Mouse (Mus musculus) heart, adult 2 months (tissue): ENCODE data around the gene Mkrn2os.

Source experiments
- CTCF ChIP-seq: fragments of 200-600 bp; IDR thresholded peaks from 2 replicates; pipeline ENCODE4 v1.8.1; 2022; ENCODE audit warnings: antibody characterized with exemption, mild to moderate bottlenecking, moderate library complexity
- EP300 ChIP-seq: fragments of 200-500 bp; IDR thresholded peaks from 2 replicates; pipeline ENCODE4 v1.6.1; 2011; ENCODE audit warnings: low read depth, low read length, control low read depth; ENCODE audit not compliant: insufficient read depth
- POLR2A ChIP-seq: fragments of 200-500 bp; IDR thresholded peaks from 2 replicates; pipeline ENCODE4 v1.6.1; 2011; ENCODE audit warnings: mild to moderate bottlenecking, low read depth, low read length, control low read depth; ENCODE audit not compliant: insufficient read depth

- no peak for TF ChIP-seq EP300
- no peak for TF ChIP-seq POLR2A
- TF ChIP-seq CTCF = no peak
Observed at GRCm38 (mm10) chr6:115607429-115607828, 15.1 kb upstream of the Mkrn2os start.
